33 mouse cellular contexts compared by ENCODE assay signal in genomic region chr17:35681986-35682385, GRCm38 (mm10). TPM values are rescaled to one million over a fixed set of nuclear protein-coding genes. Genes with fewer than 3 reads are reported as not detected.
A peak's percentile ranks its signal among the peaks of the same experiment; 100 is the strongest.
DNase-seq lines count a peak whose midpoint lies in the region; ATAC-seq and TF ChIP-seq lines count a peak whose summit lies in the region.
"Had no signal": no experiment of that assay in that cellular context is flagged by ENCODE, and none has a peak within 500 bp of the region (broad histone marks: within the 10 kb centered on the region; RNA-seq: fewer than 3 reads in every experiment).

No protein-coding gene starts in this region.

- peak overlapping the region; percentile 8 for H3K27ac ChIP-seq in hindbrain, embryonic 13.5 days
- no peak overlapping the region for H3K27ac ChIP-seq in hindbrain, embryonic 14.5 days
- peak overlapping the region; percentile 30; the same call in 1 of the 2 replicates for H3K27ac ChIP-seq in midbrain, embryonic 12.5 days (replicated peaks)
- H3K27ac ChIP-seq in midbrain, embryonic 10.5 days (replicated peaks): no peak overlapping the region
- H3K27ac ChIP-seq in ES-E14 (ENCODE audit: insufficient read depth, low read depth, low read length, poor library complexity, severe bottlenecking): no peak overlapping the region
- H3K27ac ChIP-seq: embryonic facial prominence, embryonic 10.5 days; embryonic facial prominence, embryonic 13.5 days; forebrain, embryonic 13.5 days; heart, embryonic 15.5 days; hindbrain, embryonic 15.5 days; intestine, embryonic 15.5 days had no signal

- peaks cover 68% of the 10 kb centered on the region for H3K36me3 ChIP-seq in hindbrain, embryonic 13.5 days
- H3K36me3 ChIP-seq in hindbrain, embryonic 14.5 days (replicated peaks; ENCODE audit: control insufficient read depth, insufficient read depth): peaks cover 69% of the 10 kb centered on the region
- H3K36me3 ChIP-seq in midbrain, embryonic 12.5 days: peaks cover 69% of the 10 kb centered on the region
- H3K36me3 ChIP-seq in midbrain, embryonic 10.5 days: peaks cover 78% of the 10 kb centered on the region
- peaks cover 9% of the 10 kb centered on the region; the same call in 1 of the 2 replicates for H3K36me3 ChIP-seq in ES-E14 (ENCODE audit: control insufficient read depth, insufficient read depth, low read length, poor library complexity, severe bottlenecking)

- DNase-seq in heart, adult 11 months: peak; percentile 87
- DNase-seq in heart, adult 18-20 months: no peak
- DNase-seq in hindbrain, embryonic 14.5 days (ENCODE audit: low spot score): no peak
- DNase-seq in midbrain, embryonic 10.5 days (ENCODE audit: low spot score): no peak
- no peak for DNase-seq in ES-E14 (ENCODE audit: low read depth, low spot score)
- DNase-seq in cerebellum, adult 11-12 months: no peak
- DNase-seq: adrenal gland, adult 2 months; adrenal gland, postnatal 14 days; cerebellum, adult 11 months; cerebellum, adult 8-10 months; cerebellum, postnatal 10 days; cerebellum, postnatal 36 days; embryo, embryonic 11 days; gastrocnemius, postnatal 10 days; gastrocnemius, postnatal 36 days; heart, postnatal 10 days; heart, postnatal 36 days; kidney, adult 11 months had no signal

- H3K9ac ChIP-seq in hindbrain, embryonic 13.5 days: no peak overlapping the region
- H3K9ac ChIP-seq in hindbrain, embryonic 14.5 days: no peak overlapping the region
- H3K9ac ChIP-seq in midbrain, embryonic 12.5 days (replicated peaks): no peak overlapping the region
- peak overlapping the region; percentile 12 for H3K9ac ChIP-seq in ES-E14 (ENCODE audit: insufficient read depth, low read depth, low read length, poor library complexity, severe bottlenecking)
- H3K9ac ChIP-seq: embryonic facial prominence, embryonic 13.5 days; forebrain, embryonic 13.5 days; heart, embryonic 12.5 days; heart, embryonic 15.5 days; hindbrain, embryonic 15.5 days; intestine, embryonic 15.5 days had no signal

- 87% methylated on average over 13 of the region's 13 CpGs for WGBS in hindbrain, embryonic 13.5 days
- WGBS in hindbrain, embryonic 14.5 days: 87% methylated on average over 13 of the region's 13 CpGs
- WGBS in midbrain, embryonic 12.5 days: 86% methylated on average over 13 of the region's 13 CpGs
- WGBS in midbrain, embryonic 10.5 days: 91% methylated on average over 13 of the region's 13 CpGs

- H3K4me2 ChIP-seq in hindbrain, embryonic 13.5 days: no peak overlapping the region
- H3K4me2 ChIP-seq in hindbrain, embryonic 14.5 days (replicated peaks): no peak overlapping the region
- no peak overlapping the region for H3K4me2 ChIP-seq in midbrain, embryonic 12.5 days (replicated peaks)
- H3K4me2 ChIP-seq: embryonic facial prominence, embryonic 13.5 days; forebrain, embryonic 13.5 days; heart, embryonic 12.5 days; heart, embryonic 15.5 days; hindbrain, embryonic 15.5 days; intestine, embryonic 15.5 days had no signal

- in situ Hi-C loops in ES-E14 (cut with MboI; ENCODE audit: low sequenced_read_pairs in 2 of 2, unreplicated experiment in 2 of 2): no loop called here

- no peak overlapping the region for H3K4me3 ChIP-seq in hindbrain, embryonic 13.5 days
- H3K4me3 ChIP-seq in hindbrain, embryonic 14.5 days (replicated peaks; ENCODE audit: low read length): no peak overlapping the region
- no peak overlapping the region for H3K4me3 ChIP-seq in midbrain, embryonic 12.5 days
- no peak overlapping the region for H3K4me3 ChIP-seq in midbrain, embryonic 10.5 days
- peak overlapping the region; percentile 39 to 53 for H3K4me3 ChIP-seq in ES-E14 (ENCODE audit: insufficient read depth in 1 of 2, low read depth in 1 of 2, low read length in 2 of 2, poor library complexity in 1 of 2, severe bottlenecking in 1 of 2)
- H3K4me3 ChIP-seq: embryonic facial prominence, embryonic 10.5 days; embryonic facial prominence, embryonic 13.5 days; erythroblast, embryonic 14.5 days; forebrain, embryonic 13.5 days; heart, embryonic 12.5 days; heart, embryonic 15.5 days; hindbrain, embryonic 15.5 days; intestine, embryonic 15.5 days had no signal

- no peak for ATAC-seq in hindbrain, embryonic 13.5 days (ENCODE audit: low FRiP score)
- ATAC-seq in hindbrain, embryonic 14.5 days (ENCODE audit: low FRiP score): no peak
- no peak for ATAC-seq in midbrain, embryonic 12.5 days (ENCODE audit: low FRiP score, low read depth)
- ATAC-seq: forebrain, embryonic 13.5 days; forebrain, embryonic 16.5 days; intestine, embryonic 15.5 days; Patski had no signal

- H3K9me3 ChIP-seq in hindbrain, embryonic 13.5 days: no peaks in the 10 kb centered on the region
- H3K9me3 ChIP-seq in hindbrain, embryonic 14.5 days (ENCODE audit: control insufficient read depth, low read length): no peaks in the 10 kb centered on the region
- no peaks in the 10 kb centered on the region for H3K9me3 ChIP-seq in midbrain, embryonic 12.5 days
- H3K9me3 ChIP-seq in midbrain, embryonic 10.5 days (replicated peaks): no peaks in the 10 kb centered on the region
- H3K9me3 ChIP-seq in ES-E14 (ENCODE audit: control insufficient read depth, insufficient read depth, low read depth, low read length): no peaks in the 10 kb centered on the region
- H3K9me3 ChIP-seq: embryonic facial prominence, embryonic 10.5 days; embryonic facial prominence, embryonic 13.5 days; forebrain, embryonic 13.5 days; heart, embryonic 12.5 days; heart, embryonic 15.5 days; hindbrain, embryonic 15.5 days; intestine, embryonic 15.5 days had no signal

- H3K27me3 ChIP-seq in hindbrain, embryonic 13.5 days: no peaks in the 10 kb centered on the region
- no peaks in the 10 kb centered on the region for H3K27me3 ChIP-seq in hindbrain, embryonic 14.5 days (ENCODE audit: control insufficient read depth, insufficient read depth, low read length)
- no peaks in the 10 kb centered on the region for H3K27me3 ChIP-seq in midbrain, embryonic 12.5 days
- no peaks in the 10 kb centered on the region for H3K27me3 ChIP-seq in midbrain, embryonic 10.5 days (ENCODE audit: low read depth, poor library complexity, severe bottlenecking)
- H3K27me3 ChIP-seq: embryonic facial prominence, embryonic 13.5 days; forebrain, embryonic 13.5 days; heart, embryonic 12.5 days; heart, embryonic 15.5 days; hindbrain, embryonic 15.5 days; intestine, embryonic 15.5 days; Patski had no signal

- H3K4me1 ChIP-seq in hindbrain, embryonic 13.5 days (replicated peaks): peaks cover 16% of the 10 kb centered on the region
- H3K4me1 ChIP-seq in hindbrain, embryonic 14.5 days (replicated peaks; ENCODE audit: control insufficient read depth, insufficient read depth, low read length): no peaks in the 10 kb centered on the region
- H3K4me1 ChIP-seq in midbrain, embryonic 12.5 days: peaks cover 17% of the 10 kb centered on the region
- H3K4me1 ChIP-seq in midbrain, embryonic 10.5 days: peaks cover 29% of the 10 kb centered on the region
- H3K4me1 ChIP-seq in ES-E14 (ENCODE audit: control insufficient read depth in 2 of 2, insufficient read depth in 2 of 2, low read length in 2 of 2, poor library complexity in 1 of 2): peaks cover 0 to 7% of the 10 kb centered on the region in 2 experiments; a peak in 2 of 4 replicates
- H3K4me1 ChIP-seq: embryonic facial prominence, embryonic 13.5 days; heart, embryonic 12.5 days; heart, embryonic 15.5 days; intestine, embryonic 15.5 days had no signal

TF ChIP-seq in ES-E14, 5 proteins besides CTCF, POLR2A, EP300 and RAD21:
- TF ChIP-seq ZC3H11A (IDR thresholded peaks at IDR 0.05; ENCODE audit: borderline replicate concordance, low read depth, low read length) (no peak), ZNF384 (IDR thresholded peaks at IDR 0.05; ENCODE audit: low read depth, low read length) (no peak)

RNA-seq across cellular contexts. Expression of gene Gtf2h4, which starts 8.4 kb away (rescaled TPM):
- total RNA-seq in heart, adult 18-20 months (2021): 10 to 100 TPM; 21.3 to 23.5 TPM
- polyA plus RNA-seq in hindbrain, embryonic 13.5 days (2015; fragmentation: Nextera tagmentation; extraction: Ambion mirVana): 27.6 and 29.2 TPM in 2 replicates
- polyA plus RNA-seq in hindbrain, embryonic 14.5 days (2014; fragmentation: Nextera tagmentation; extraction: Ambion mirVana): 21.3 and 22.8 TPM in 2 replicates
- 34.0 and 34.9 TPM in 2 replicates for polyA plus RNA-seq in midbrain, embryonic 12.5 days (2016; fragmentation: Nextera tagmentation; extraction: Ambion mirVana)
- polyA plus RNA-seq in midbrain, embryonic 10.5 days (2016; fragmentation: Nextera tagmentation; extraction: Ambion mirVana): 50.1 and 52.3 TPM in 2 replicates
- total RNA-seq in ES-E14 (2012; rRNA removed): 75.3 and 83.0 TPM in 2 replicates

RNA-seq across cellular contexts. Expression of gene Vars2, which starts 14.6 kb away (rescaled TPM):
- total RNA-seq in heart, adult 18-20 months (2021): 10 to 100 TPM; 27.6 to 28.9 TPM
- 11.8 and 14.0 TPM in 2 replicates for polyA plus RNA-seq in hindbrain, embryonic 13.5 days (2015; fragmentation: Nextera tagmentation; extraction: Ambion mirVana)
- polyA plus RNA-seq in hindbrain, embryonic 14.5 days (2014; fragmentation: Nextera tagmentation; extraction: Ambion mirVana): 14.8 and 14.9 TPM in 2 replicates
- 18.7 and 19.0 TPM in 2 replicates for polyA plus RNA-seq in midbrain, embryonic 12.5 days (2016; fragmentation: Nextera tagmentation; extraction: Ambion mirVana)
- polyA plus RNA-seq in midbrain, embryonic 10.5 days (2016; fragmentation: Nextera tagmentation; extraction: Ambion mirVana): 19.3 and 20.6 TPM in 2 replicates
- 58.5 and 90.3 TPM in 2 replicates for total RNA-seq in ES-E14 (2012; rRNA removed)

RNA-seq across cellular contexts. Expression of gene Ddr1, which starts 22.4 kb away (rescaled TPM):
- 10 to 100 TPM; 21.7 to 24.0 TPM for total RNA-seq in heart, adult 18-20 months (2021)
- 128 and 140 TPM in 2 replicates for polyA plus RNA-seq in hindbrain, embryonic 13.5 days (2015; fragmentation: Nextera tagmentation; extraction: Ambion mirVana)
- polyA plus RNA-seq in hindbrain, embryonic 14.5 days (2014; fragmentation: Nextera tagmentation; extraction: Ambion mirVana): 62.7 and 72.5 TPM in 2 replicates
- 201 and 218 TPM in 2 replicates for polyA plus RNA-seq in midbrain, embryonic 12.5 days (2016; fragmentation: Nextera tagmentation; extraction: Ambion mirVana)
- polyA plus RNA-seq in midbrain, embryonic 10.5 days (2016; fragmentation: Nextera tagmentation; extraction: Ambion mirVana): 142 and 193 TPM in 2 replicates
- total RNA-seq in ES-E14 (2012; rRNA removed): 46.0 and 78.8 TPM in 2 replicates
- total RNA-seq: granulocyte monocyte progenitor cell, adult 5-6 weeks had no signal
- polyA plus RNA-seq: erythroblast, embryonic 14.5 days had no signal

RNA-seq across cellular contexts. Expression of gene Mucl3, which starts 38.5 kb away (rescaled TPM):
- not detected for total RNA-seq in heart, adult 18-20 months (2021)
- polyA plus RNA-seq in hindbrain, embryonic 13.5 days (2015; fragmentation: Nextera tagmentation; extraction: Ambion mirVana): 0.14 TPM in 1 of 2 replicates, not detected in the other
- 0.09 TPM in 1 of 2 replicates, not detected in the other for polyA plus RNA-seq in hindbrain, embryonic 14.5 days (2014; fragmentation: Nextera tagmentation; extraction: Ambion mirVana)
- 0.08 TPM in 1 of 2 replicates, not detected in the other for polyA plus RNA-seq in midbrain, embryonic 12.5 days (2016; fragmentation: Nextera tagmentation; extraction: Ambion mirVana)
- polyA plus RNA-seq in midbrain, embryonic 10.5 days (2016; fragmentation: Nextera tagmentation; extraction: Ambion mirVana): 0.17 and 0.22 TPM in 2 replicates
- total RNA-seq in ES-E14 (2012; rRNA removed): 0.85 and 1.1 TPM in 2 replicates
- total RNA-seq: adrenal gland, adult 2 months; adrenal gland, postnatal 14 days; gastrocnemius, adult 18-20 months; gastrocnemius, postnatal 10 days; gastrocnemius, postnatal 36 days; granulocyte monocyte progenitor cell, adult 5-6 weeks; heart, postnatal 10 days; heart, postnatal 36 days had no signal
- polyA plus RNA-seq: adrenal gland, adult 2 months; erythroblast, embryonic 14.5 days; forebrain, embryonic 13.5 days; Patski had no signal

RNA-seq across cellular contexts. Expression of gene Gm9573, which starts 55.5 kb away (rescaled TPM):
- total RNA-seq in heart, adult 18-20 months (2021): not detected
- polyA plus RNA-seq in hindbrain, embryonic 13.5 days (2015; fragmentation: Nextera tagmentation; extraction: Ambion mirVana): not detected in 2 replicates
- polyA plus RNA-seq in hindbrain, embryonic 14.5 days (2014; fragmentation: Nextera tagmentation; extraction: Ambion mirVana): not detected in 2 replicates
- not detected in 2 replicates for polyA plus RNA-seq in midbrain, embryonic 12.5 days (2016; fragmentation: Nextera tagmentation; extraction: Ambion mirVana)
- polyA plus RNA-seq in midbrain, embryonic 10.5 days (2016; fragmentation: Nextera tagmentation; extraction: Ambion mirVana): not detected in 2 replicates
- total RNA-seq in ES-E14 (2012; rRNA removed): not detected in 2 replicates
- total RNA-seq: adrenal gland, adult 2 months; adrenal gland, postnatal 14 days; adrenal gland, postnatal 4 days; gastrocnemius, adult 18-20 months; gastrocnemius, postnatal 10 days; gastrocnemius, postnatal 36 days; granulocyte monocyte progenitor cell, adult 5-6 weeks; heart, postnatal 10 days; heart, postnatal 36 days had no signal
- polyA plus RNA-seq: adrenal gland, adult 2 months; embryonic facial prominence, embryonic 10.5 days; embryonic facial prominence, embryonic 13.5 days; erythroblast, embryonic 14.5 days; forebrain, embryonic 13.5 days; forebrain, embryonic 16.5 days; heart, embryonic 12.5 days; heart, embryonic 15.5 days; hindbrain, embryonic 15.5 days; intestine, embryonic 15.5 days; Patski had no signal

Comparison
In these comparisons a context has a peak if more than half of its experiments do, and no peak if none do; other contexts are left out.
1. H3K27ac ChIP-seq: peak in hindbrain, embryonic 13.5 days (single experiment) and midbrain, embryonic 12.5 days (single experiment); none in hindbrain, embryonic 14.5 days (single experiment), midbrain, embryonic 10.5 days (single experiment) and ES-E14 (single experiment).
2. H3K4me3 ChIP-seq: peak in ES-E14 (2 of 2); none in hindbrain, embryonic 13.5 days (single experiment), hindbrain, embryonic 14.5 days (single experiment), midbrain, embryonic 12.5 days (single experiment) and midbrain, embryonic 10.5 days (single experiment).